Mouse (Mus musculus) lung, adult 2 months (tissue): ENCODE measurements around the gene Nkiras2.

ENCODE experiments used
- CTCF ChIP-seq: fragments of 200-500 bp; IDR thresholded peaks from 2 replicates; pipeline ENCODE4 v1.5.1; 2011; ENCODE audit warnings: mild to moderate bottlenecking, low read length, control low read depth; ENCODE audit not compliant: insufficient read depth
- POLR2A ChIP-seq: fragments of 200-500 bp; IDR thresholded peaks from 2 replicates; pipeline ENCODE4 v1.6.1; 2011; ENCODE audit warnings: low read depth, mild to moderate bottlenecking, control low read depth, low read length, borderline replicate concordance; ENCODE audit errors: extremely low read depth

GRCm38 (mm10) chr11:100671956-100672355 is 52.9 kb downstream of the Nkiras2 start:
- TF ChIP-seq POLR2A: no peak
- no peak for TF ChIP-seq CTCF
